Comparison of ENCODE assay signal across 8 mouse cellular contexts in genomic region chrX:166509761-166510738, GRCm38 (mm10). TPM values are rescaled to one million over a fixed set of nuclear protein-coding genes. Genes with fewer than 3 reads are reported as not detected.
A peak's percentile ranks its signal among the peaks of the same experiment; 100 is the strongest.
DNase-seq lines count a peak whose midpoint lies in the region; ATAC-seq and TF ChIP-seq lines count a peak whose summit lies in the region.

No protein-coding gene starts in this region.

- H3K9me3 ChIP-seq in ES-E14 (ENCODE audit: control insufficient read depth, insufficient read depth, low read depth, low read length), result no peaks in the 10 kb centered on the region
- no peaks in the 10 kb centered on the region for H3K9me3 ChIP-seq in forebrain, embryonic 15.5 days
- H3K9me3 ChIP-seq in lung, embryonic 14.5 days (ENCODE audit: low read depth, low read length), result no peaks in the 10 kb centered on the region

- peak overlapping the region; percentile 98 for H3K9ac ChIP-seq in ES-E14 (ENCODE audit: insufficient read depth, low read depth, low read length, poor library complexity, severe bottlenecking)
- H3K9ac ChIP-seq in forebrain, embryonic 15.5 days (replicated peaks), result peak overlapping the region; percentile 80
- peak overlapping the region; percentile 70 for H3K9ac ChIP-seq in lung, embryonic 14.5 days

- peak; percentile 99 for ATAC-seq in forebrain, embryonic 15.5 days (replicated peaks)
- ATAC-seq in lung, embryonic 14.5 days (ENCODE audit: insufficient read depth), result peak; percentile 98

- peak overlapping the region; percentile 36 for H3K4me2 ChIP-seq in forebrain, embryonic 15.5 days (replicated peaks)
- peak overlapping the region; percentile 57 for H3K4me2 ChIP-seq in lung, embryonic 14.5 days

- no peaks in the 10 kb centered on the region for H3K36me3 ChIP-seq in ES-E14 (ENCODE audit: control insufficient read depth, insufficient read depth, low read length, poor library complexity, severe bottlenecking)
- no peaks in the 10 kb centered on the region for H3K36me3 ChIP-seq in forebrain, embryonic 15.5 days
- no peaks in the 10 kb centered on the region for H3K36me3 ChIP-seq in lung, embryonic 14.5 days (ENCODE audit: insufficient read depth)
- H3K36me3 ChIP-seq in thymus, adult 2 months (ENCODE audit: control insufficient read depth, insufficient read depth, low read length), result no peaks in the 10 kb centered on the region

- H3K27ac ChIP-seq in ES-E14 (ENCODE audit: insufficient read depth, low read depth, low read length, poor library complexity, severe bottlenecking), result peak overlapping the region; percentile 99
- H3K27ac ChIP-seq in forebrain, embryonic 15.5 days (replicated peaks), result peak overlapping the region; percentile 98
- H3K27ac ChIP-seq in layer of hippocampus, adult 2 months, result peak overlapping the region; percentile 99
- peak overlapping the region; percentile 98 for H3K27ac ChIP-seq in lung, embryonic 14.5 days (ENCODE audit: low read depth)
- peak overlapping the region; percentile 99 for H3K27ac ChIP-seq in olfactory bulb, adult 2 months (ENCODE audit: insufficient read depth, low read depth, low read length)
- H3K27ac ChIP-seq in thymus, adult 2 months (ENCODE audit: control insufficient read depth, insufficient read depth, low read length), result peak overlapping the region; percentile 79

- H3K4me1 ChIP-seq in ES-E14 (ENCODE audit: control insufficient read depth in 2 of 2, insufficient read depth in 2 of 2, low read length in 2 of 2, poor library complexity in 1 of 2), result peaks cover 0 to 3% of the 10 kb centered on the region in 2 experiments; a peak in 1 of 4 replicates
- H3K4me1 ChIP-seq in forebrain, embryonic 15.5 days, result no peaks in the 10 kb centered on the region
- H3K4me1 ChIP-seq in lung, embryonic 14.5 days (ENCODE audit: insufficient read depth), result no peaks in the 10 kb centered on the region
- H3K4me1 ChIP-seq in olfactory bulb, adult 2 months (ENCODE audit: control insufficient read depth, insufficient read depth, low read length), result no peaks in the 10 kb centered on the region
- H3K4me1 ChIP-seq in thymus, adult 2 months (replicated peaks; ENCODE audit: control insufficient read depth, insufficient read depth, low read length), result no peaks in the 10 kb centered on the region

- TF ChIP-seq POLR2A in olfactory bulb, adult 2 months (IDR thresholded peaks at IDR 0.05; ENCODE audit: insufficient read depth, low read depth, low read length), result peak; percentile 69; the same call in 1 of the 2 replicates
- peak; percentile 94 for TF ChIP-seq POLR2A in thymus, adult 2 months (IDR thresholded peaks at IDR 0.05; ENCODE audit: control insufficient read depth, extremely low read depth, insufficient read depth, low read length, poor library complexity)

- peak overlapping the region; percentile 95 to 97 for H3K4me3 ChIP-seq in ES-E14 (ENCODE audit: insufficient read depth in 1 of 2, low read depth in 1 of 2, low read length in 2 of 2, poor library complexity in 1 of 2, severe bottlenecking in 1 of 2)
- peak overlapping the region; percentile 59 for H3K4me3 ChIP-seq in forebrain, embryonic 15.5 days
- H3K4me3 ChIP-seq in layer of hippocampus, adult 2 months, result peak overlapping the region; percentile 73
- H3K4me3 ChIP-seq in lung, embryonic 14.5 days (ENCODE audit: low read depth, low read length), result peak overlapping the region; percentile 49
- peak overlapping the region; percentile 91 for H3K4me3 ChIP-seq in olfactory bulb, adult 2 months (ENCODE audit: insufficient read depth, low read depth, low read length)
- peak overlapping the region; percentile 91 for H3K4me3 ChIP-seq in thymus, adult 2 months (ENCODE audit: control insufficient read depth, insufficient read depth, low read length)

- TF ChIP-seq CTCF in layer of hippocampus, adult 2 months (conservative IDR thresholded peaks at IDR 0.05), result peak; percentile 68
- peak; percentile 30; the same call in 1 of the 2 replicates for TF ChIP-seq CTCF in lung, embryonic 14.5 days (IDR thresholded peaks at IDR 0.05; ENCODE audit: low read depth)
- TF ChIP-seq CTCF in olfactory bulb, adult 2 months (IDR thresholded peaks at IDR 0.05; ENCODE audit: insufficient read depth, low read depth, low read length), result no peak
- TF ChIP-seq CTCF in thymus, adult 2 months (IDR thresholded peaks at IDR 0.05; ENCODE audit: borderline replicate concordance, control insufficient read depth, extremely low read depth, insufficient read depth, low read length, poor library complexity), result peak; percentile 45; the same call in 1 of the 2 replicates

- WGBS in forebrain, embryonic 15.5 days, result 21% methylated on average over 65 of the region's 65 CpGs
- WGBS in lung, embryonic 14.5 days, result 14% methylated on average over 64 of the region's 65 CpGs
- WGBS in olfactory bulb, adult 2 months, result 11% methylated on average over 63 of the region's 65 CpGs
- under 1% methylated on average over 65 of the region's 65 CpGs for WGBS in thymus, adult 2 months

- intact Hi-C loops in heart, postnatal 36 days (cut with DNase I), result loop anchor here (2.0 to 10.0 kb wide), 6 partner anchors 31 to 1842 kb away; partner anchors contain the start of genes Gemin8, Ofd1, Rab9 and Trappc2

- in situ Hi-C loops in ES-E14 (cut with MboI; ENCODE audit: low sequenced_read_pairs in 2 of 2, unreplicated experiment in 2 of 2), result no loop called here

- DNase-seq in ES-E14 (ENCODE audit: low read depth, low spot score), result peak; percentile 79
- DNase-seq in cerebellum, adult 11-12 months, result peak; percentile 95
- peak; percentile 89 to 90 for DNase-seq in heart, postnatal 36 days
- DNase-seq in layer of hippocampus, adult 2 months (ENCODE audit: low spot score in 2 of 2), result peak; percentile 82 to 89
- DNase-seq in lung, embryonic 14.5 days, result peak; percentile 96
- DNase-seq in thymus, adult 2 months, result peak; percentile 89

- no peaks in the 10 kb centered on the region for H3K27me3 ChIP-seq in forebrain, embryonic 15.5 days
- no peaks in the 10 kb centered on the region for H3K27me3 ChIP-seq in lung, embryonic 14.5 days (ENCODE audit: insufficient read depth, low read length)
- no peaks in the 10 kb centered on the region for H3K27me3 ChIP-seq in thymus, adult 2 months (ENCODE audit: control insufficient read depth, insufficient read depth, low read length)

TF ChIP-seq in ES-E14, 5 proteins besides CTCF, POLR2A, EP300 and RAD21:
- TF ChIP-seq MAFK (IDR thresholded peaks at IDR 0.05; ENCODE audit: insufficient read depth, low read depth, low read length), result no peak
- TF ChIP-seq CHD2 (IDR thresholded peaks at IDR 0.05; ENCODE audit: low read depth, low read length), result no peak
- TF ChIP-seq HCFC1 (IDR thresholded peaks at IDR 0.05; ENCODE audit: borderline replicate concordance, insufficient read depth, low read length), result no peak; the same call in 1 of the 2 replicates
TF ChIP-seq in ES-E14: peak in this region for 0.

RNA-seq across cellular contexts. Expression of gene Tceanc, which starts 8.3 kb away (rescaled TPM):
- total RNA-seq in ES-E14 (2012; rRNA removed), result 3.2 and 4.0 TPM in 2 replicates
- 7.8 and 8.1 TPM in 2 replicates for polyA plus RNA-seq in forebrain, embryonic 15.5 days (2015; fragmentation: Nextera tagmentation; extraction: Ambion mirVana)
- 1 to 10 TPM; 2.4 to 3.6 TPM for total RNA-seq in heart, postnatal 36 days (2021)
- 1 to 10 TPM; 1.6 to 1.7 TPM for total RNA-seq in layer of hippocampus, adult 2 months (2021)
- 7.1 and 7.4 TPM in 2 replicates for polyA plus RNA-seq in lung, embryonic 14.5 days (2014; fragmentation: Nextera tagmentation; extraction: Ambion mirVana)
- not detected in 2 replicates for polyA plus RNA-seq in olfactory bulb, adult 2 months (2012; ENCODE audit: insufficient read depth, insufficient read length, low replicate concordance, missing spikeins)
- 2.0 and 2.7 TPM in 2 replicates for polyA plus RNA-seq in thymus, adult 2 months (2012; rRNA removed)

RNA-seq across cellular contexts. Expression of gene Rab9, which starts 30.4 kb away (rescaled TPM):
- 16.5 and 30.0 TPM in 2 replicates for total RNA-seq in ES-E14 (2012; rRNA removed)
- polyA plus RNA-seq in forebrain, embryonic 15.5 days (2015; fragmentation: Nextera tagmentation; extraction: Ambion mirVana), result 46.5 and 48.3 TPM in 2 replicates
- 10 to 100 TPM; 24.3 to 33.7 TPM for total RNA-seq in heart, postnatal 36 days (2021)
- total RNA-seq in layer of hippocampus, adult 2 months (2021), result 10 to 100 TPM; 38.1 to 39.2 TPM
- polyA plus RNA-seq in lung, embryonic 14.5 days (2014; fragmentation: Nextera tagmentation; extraction: Ambion mirVana), result 65.9 and 66.9 TPM in 2 replicates
- polyA plus RNA-seq in olfactory bulb, adult 2 months (2012; ENCODE audit: insufficient read depth, insufficient read length, low replicate concordance, missing spikeins), result not detected in 2 replicates
- 3.5 and 4.5 TPM in 2 replicates for polyA plus RNA-seq in thymus, adult 2 months (2012; rRNA removed)

Comparison
In these comparisons a context has a peak if more than half of its experiments do, and no peak if none do; other contexts are left out.
1. Peak in every context shown above with its lines: DNase-seq, ATAC-seq, H3K4me3 ChIP-seq and H3K27ac ChIP-seq.